Mouse (Mus musculus) heart, embryonic 11.5 days (tissue): ENCODE measurements around the gene Slc25a31. TPM values are rescaled to one million over a fixed set of nuclear protein-coding genes. Genes with fewer than 3 reads are reported as not detected.

Experiments used
- ATAC-seq: fragments of 200-750 bp; cut with Nextera tagmentation; replicated peaks from 2 replicates; pipeline ENCODE4 v1.8.0; 2017; ENCODE audit warnings: moderate library complexity; ENCODE audit not compliant: insufficient number of reproducible peaks, low FRiP score, low TSS enrichment
- H3K27ac ChIP-seq: fragments of 300-500 bp; sonication (generic); 2 replicates; pipeline ENCODE4 v1.5.1; 2014; ENCODE audit warnings: mild to moderate bottlenecking, low read depth, low read length
- H3K27me3 ChIP-seq: fragments of 300-500 bp; sonication (generic); 2 replicates; pipeline ENCODE4 v1.6.1; 2014; ENCODE audit warnings: mild to moderate bottlenecking, low read length, mixed read lengths; ENCODE audit not compliant: control insufficient read depth, insufficient read depth
- H3K36me3 ChIP-seq: fragments of 300-500 bp; sonication (generic); 2 replicates; pipeline ENCODE4 v1.6.1; 2014; ENCODE audit warnings: mild to moderate bottlenecking, low read length, moderate library complexity, mixed read lengths; ENCODE audit not compliant: control insufficient read depth, insufficient read depth
- H3K4me1 ChIP-seq: fragments of 300-500 bp; sonication (generic); 2 replicates; pipeline ENCODE4 v1.6.1; 2014; ENCODE audit warnings: low read length; ENCODE audit not compliant: control insufficient read depth, insufficient read depth
- H3K4me2 ChIP-seq: fragments of 300-500 bp; sonication (generic); 2 replicates; pipeline ENCODE4 v1.6.1; 2014; ENCODE audit warnings: mild to moderate bottlenecking, moderate library complexity
- H3K4me3 ChIP-seq: fragments of 300-500 bp; sonication (generic); 2 replicates; pipeline ENCODE4 v1.5.1; 2014; ENCODE audit warnings: low read depth, low read length
- H3K9ac ChIP-seq: fragments of 300-500 bp; sonication (generic); 2 replicates; pipeline ENCODE4 v1.6.1; 2014; ENCODE audit warnings: mild to moderate bottlenecking, low read depth, low read length, moderate library complexity
- H3K9me3 ChIP-seq: fragments of 300-500 bp; sonication (generic); replicated peaks from 2 replicates; pipeline ENCODE4 v1.6.1; 2016; ENCODE audit warnings: low read length; ENCODE audit not compliant: control insufficient read depth
- WGBS: fragments of 180-500 bp; shearing (Covaris S2); extraction: QIAGEN DNeasy Blood & Tissue Kit; methylation state at CpG from one replicate; pipeline ENCODE4 v1.1.7; 2014; ENCODE audit not compliant: insufficient replicate concordance; 5-methylcytosine and 5-hydroxymethylcytosine counted together
- polyA plus RNA-seq: library from polyadenylated mRNA; unstranded; fragments of >200 nt; fragmentation: Nextera tagmentation; extraction: Ambion mirVana; gene quantifications from 2 replicates; pipeline ENCODE4 v1.2.1, GENCODE M21; 2014

The Slc25a31 gene
- polyA plus RNA-seq: 0.56 and 0.66 TPM in 2 replicates

- Histone ChIP-seq H3K9ac (no peak within 1 kb of the TSS), H3K4me3 (no peak within 1 kb of the TSS), H3K9me3 (0 out of 2 replicates have a peak, but pooled peaks cover 2% of the 10 kb centered on the region), H3K36me3 (no peaks in the 10 kb centered on the region), H3K4me1 (no peaks in the 10 kb centered on the region), H3K27ac (no peak within 1 kb of the TSS), H3K4me2 (no peak within 1 kb of the TSS), H3K27me3 (no peaks in the 10 kb centered on the region)
- no peak for ATAC-seq
- 79% methylated on average over 30 of the region's 30 CpGs for whole genome bisulfite sequencing
Observed at GRCm38 (mm10) chr3:40708655-40709054, at the start of gene Slc25a31. Slc25a31 (plus strand) TSS chr3:40708855.

GRCm38 (mm10) chr3:40660231-40660630 is 48.4 kb upstream of the Slc25a31 start:
- H3K27ac ChIP-seq: no peak overlapping the region
- no peak for ATAC-seq
- no peak overlapping the region for H3K4me3 ChIP-seq
- no peaks in the 10 kb centered on the region for H3K4me1 ChIP-seq
- 87% methylated on average over 2 of the region's 2 CpGs for WGBS
- no peaks in the 10 kb centered on the region; the same call in 1 of the 2 replicates for H3K9me3 ChIP-seq
- H3K4me2 ChIP-seq: no peak overlapping the region
- H3K27me3 ChIP-seq: no peaks in the 10 kb centered on the region
- no peaks in the 10 kb centered on the region for H3K36me3 ChIP-seq
- no peak overlapping the region for H3K9ac ChIP-seq

- H3K27ac ChIP-seq: no peak overlapping the region
- H3K27me3 ChIP-seq: no peaks in the 10 kb centered on the region
- H3K9me3 ChIP-seq: no peaks in the 10 kb centered on the region; the same call in 1 of the 2 replicates
- H3K36me3 ChIP-seq: no peaks in the 10 kb centered on the region
- H3K4me2 ChIP-seq: no peak overlapping the region
- no peak for ATAC-seq
- WGBS: 72% methylated on average over 4 of the region's 4 CpGs
- H3K4me3 ChIP-seq: no peak overlapping the region
- H3K4me1 ChIP-seq: no peaks in the 10 kb centered on the region
- H3K9ac ChIP-seq: no peak overlapping the region
Observed at GRCm38 (mm10) chr3:40666109-40666508, 42.5 kb upstream of the Slc25a31 start.

DNA sequence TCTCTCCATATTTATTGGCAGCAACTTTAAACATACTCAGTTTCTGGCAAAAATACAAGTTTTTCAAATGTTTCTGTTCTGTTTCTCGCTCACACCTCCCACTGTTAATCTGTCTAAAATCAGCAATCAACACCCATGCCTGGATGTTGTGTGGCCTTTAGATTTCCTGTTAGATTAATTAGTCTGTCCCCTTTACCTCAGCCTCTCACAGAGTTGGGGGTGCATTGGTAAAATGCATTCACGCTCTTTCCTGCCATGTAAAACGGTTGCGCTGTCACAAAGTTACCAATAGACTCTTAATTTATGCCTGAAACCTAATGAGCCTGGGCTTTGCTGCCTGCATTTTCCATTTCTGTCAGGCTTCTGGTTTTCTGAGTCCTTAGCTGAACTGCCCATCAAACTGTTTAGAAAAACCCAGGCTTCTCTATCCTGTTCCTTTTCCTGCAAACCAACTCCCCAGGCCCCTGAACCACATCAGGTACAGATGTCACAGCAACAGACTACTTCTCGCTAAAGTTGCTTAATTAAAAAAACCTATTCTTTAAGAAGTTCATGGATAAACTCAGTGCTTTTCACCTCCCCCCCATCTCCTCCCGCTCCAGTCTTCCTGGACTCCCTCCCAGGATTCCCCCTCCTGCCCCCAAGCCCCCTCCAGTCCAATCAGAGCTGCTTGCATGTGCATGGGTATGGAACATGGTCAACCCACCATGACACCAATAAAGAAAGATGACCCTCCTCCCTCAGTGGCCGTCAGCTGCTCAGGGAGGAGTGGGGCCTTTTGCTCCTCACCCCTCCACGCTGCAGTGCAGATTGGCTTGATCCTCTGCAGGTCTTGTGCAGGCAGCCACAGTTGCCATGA is 41.6 kb upstream of the Slc25a31 start:
- 82% methylated on average over 8 of the region's 8 CpGs for WGBS

GRCm38 (mm10) chr3:40668889-40669288 is 39.8 kb upstream of the Slc25a31 start:
- no peak overlapping the region for H3K4me2 ChIP-seq
- no peak for ATAC-seq
- no peaks in the 10 kb centered on the region for H3K27me3 ChIP-seq
- no peaks in the 10 kb centered on the region; the same call in 1 of the 2 replicates for H3K9me3 ChIP-seq
- 23% methylated on average over 6 of the region's 6 CpGs for whole genome bisulfite sequencing
- no peaks in the 10 kb centered on the region for H3K4me1 ChIP-seq
- H3K4me3 ChIP-seq: no peak overlapping the region
- no peak overlapping the region for H3K9ac ChIP-seq
- no peak overlapping the region for H3K27ac ChIP-seq
- H3K36me3 ChIP-seq: no peaks in the 10 kb centered on the region

More for the DNA sequence above, 41.6 kb upstream of the Slc25a31 start:
- Histone ChIP-seq H3K4me2 (no peak overlapping the region), H3K9ac (no peak overlapping the region), H3K27ac (no peak overlapping the region), H3K27me3 (no peaks in the 10 kb centered on the region), H3K36me3 (no peaks in the 10 kb centered on the region), H3K4me3 (no peak overlapping the region), H3K4me1 (no peaks in the 10 kb centered on the region), H3K9me3 (no peaks in the 10 kb centered on the region; the same call in 1 of the 2 replicates)
- no peak for ATAC-seq

DNA sequence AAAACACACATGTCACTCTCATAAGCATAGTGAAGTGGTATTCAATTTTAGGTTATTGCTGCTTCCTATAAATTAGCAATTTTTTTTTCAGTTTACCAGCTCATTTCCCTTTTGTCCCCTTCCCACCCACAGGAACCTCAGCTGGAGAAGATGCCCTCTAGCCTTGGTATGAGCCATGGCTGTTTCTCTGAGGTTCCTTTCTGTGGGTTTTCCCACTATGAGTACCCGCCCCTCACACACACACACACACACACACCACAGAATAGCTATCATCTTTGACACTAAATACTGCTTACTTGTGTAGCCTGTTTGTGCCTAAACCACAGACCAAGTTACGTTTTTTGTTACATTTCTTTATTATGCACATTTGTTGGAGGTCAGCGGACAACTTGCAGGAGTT is 39.3 kb upstream of the Slc25a31 start:
- Histone ChIP-seq H3K9me3 (no peaks in the 10 kb centered on the region; the same call in 1 of the 2 replicates), H3K4me2 (no peak overlapping the region), H3K4me1 (no peaks in the 10 kb centered on the region), H3K36me3 (no peaks in the 10 kb centered on the region), H3K4me3 (no peak overlapping the region), H3K9ac (no peak overlapping the region), H3K27ac (no peak overlapping the region), H3K27me3 (no peaks in the 10 kb centered on the region)
- ATAC-seq: no peak
- WGBS: 82% methylated on average over 3 of the region's 3 CpGs

- no peak for ATAC-seq
- no peak overlapping the region for H3K4me2 ChIP-seq
- no peak overlapping the region for H3K27ac ChIP-seq
- no peaks in the 10 kb centered on the region for H3K9me3 ChIP-seq
- H3K4me1 ChIP-seq: peaks cover 10% of the 10 kb centered on the region; the same call in 1 of the 2 replicates
- H3K36me3 ChIP-seq: no peaks in the 10 kb centered on the region
- no peaks in the 10 kb centered on the region for H3K27me3 ChIP-seq
- H3K9ac ChIP-seq: no peak overlapping the region
- 83% methylated on average over 1 of the region's 1 CpGs for WGBS
- no peak overlapping the region for H3K4me3 ChIP-seq
Observed at GRCm38 (mm10) chr3:40673515-40673914, 35.1 kb upstream of the Slc25a31 start.

DNA sequence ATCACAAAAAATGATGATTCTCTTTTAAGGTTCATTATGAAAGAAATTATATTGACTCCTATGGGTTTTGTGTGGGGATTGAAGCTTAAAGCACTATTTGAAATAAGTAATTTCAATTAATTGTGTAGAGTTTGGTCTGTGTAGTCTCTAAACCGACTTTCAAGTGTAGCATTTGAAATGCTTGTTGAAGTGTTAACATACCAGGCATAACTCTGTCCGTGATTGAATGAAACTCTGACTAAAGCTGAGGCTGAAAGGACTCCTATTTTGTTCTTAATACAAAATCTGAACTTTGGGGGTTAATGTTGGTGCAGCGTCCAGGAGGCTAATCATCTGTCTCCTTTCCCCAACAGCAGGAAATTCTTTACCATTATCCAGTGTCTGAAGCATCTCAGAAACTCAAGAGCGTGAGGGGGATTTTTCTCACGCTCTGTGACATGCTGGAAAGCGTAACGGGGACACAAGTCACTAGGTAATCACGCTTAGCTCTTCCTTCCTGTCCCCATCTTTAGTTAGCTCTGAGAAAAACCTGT is 33.7 kb upstream of the Slc25a31 start:
- Histone ChIP-seq H3K4me2 (peak overlapping the region; percentile 34), H3K4me1 (peaks cover 11% of the 10 kb centered on the region; the same call in 1 of the 2 replicates), H3K27me3 (no peaks in the 10 kb centered on the region), H3K36me3 (no peaks in the 10 kb centered on the region), H3K9me3 (no peaks in the 10 kb centered on the region), H3K4me3 (no peak overlapping the region), H3K9ac (0 out of 2 replicates have a peak overlapping the region, but pooled peaks have one; percentile 10), H3K27ac (peak overlapping the region; percentile 41; the same call in 1 of the 2 replicates)
- ATAC-seq: no peak
- WGBS: 22% methylated on average over 8 of the region's 8 CpGs
